Mouse (Mus musculus) urinary bladder, postnatal 4 days (tissue): ENCODE measurements around the gene Tmem117.

Experiments used
- DNase-seq, 2 experiments: peaks; one replicate each; pipeline ENCODE4 v3.0.0; 2021 to 2022; ENCODE audit warnings: low spot score in 2 of 2

Gene Tmem117

DNA sequence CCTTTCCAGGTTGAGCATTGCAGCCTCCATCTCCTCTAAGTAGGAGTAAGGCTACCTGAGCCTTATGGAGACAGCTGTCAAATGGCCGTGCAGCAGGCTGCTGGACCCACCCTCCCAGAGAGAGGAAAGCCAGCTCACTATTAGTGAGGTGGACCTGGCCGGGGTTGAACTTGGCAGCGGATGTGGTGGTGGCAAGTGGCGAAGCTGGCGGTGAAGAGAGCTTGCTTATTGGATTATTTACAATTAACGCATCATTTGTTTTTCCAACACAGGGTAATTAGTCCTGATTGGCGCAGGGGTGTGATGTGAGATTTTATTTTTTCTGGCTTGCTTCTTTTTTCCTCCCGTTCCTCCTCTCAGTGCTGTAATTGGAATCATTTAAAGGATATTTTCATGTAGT lies 19.4 kb downstream of the Tmem117 start:
- no peak for DNase-seq

DNA sequence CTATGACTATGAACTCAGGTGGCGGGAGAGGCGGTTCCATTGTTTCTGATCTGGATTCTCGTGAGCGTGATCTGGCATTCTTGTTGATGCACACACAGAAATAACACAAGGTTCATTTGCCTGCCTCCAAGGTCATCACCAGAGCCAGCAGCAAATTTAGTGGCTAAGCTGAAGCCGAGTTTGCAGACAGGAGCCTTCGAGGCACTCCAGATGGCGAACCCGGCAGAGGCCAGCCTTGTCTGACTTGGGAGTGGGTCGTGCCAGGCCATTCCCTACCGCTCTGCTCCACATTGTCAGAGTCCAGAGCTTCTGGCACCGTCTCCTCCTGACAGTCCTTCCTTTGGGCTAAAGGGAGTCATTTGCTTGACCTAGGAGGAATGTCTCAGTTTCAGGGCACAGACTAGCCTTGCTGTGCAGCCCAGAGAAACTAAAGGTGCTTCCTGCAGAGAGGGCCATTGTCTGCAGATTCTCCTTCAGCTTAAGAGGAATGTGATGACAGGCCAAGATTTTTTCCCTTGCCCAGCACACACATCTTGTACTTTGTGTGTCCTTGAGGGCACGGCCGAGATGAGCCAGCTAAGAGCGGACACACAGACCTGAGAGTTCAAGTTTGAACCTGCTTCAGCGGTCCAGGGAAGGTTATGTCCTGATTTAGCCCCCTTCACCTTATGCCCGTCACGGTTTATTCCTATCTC lies 20.2 kb downstream of the Tmem117 start:
- no peak for DNase-seq

DNA sequence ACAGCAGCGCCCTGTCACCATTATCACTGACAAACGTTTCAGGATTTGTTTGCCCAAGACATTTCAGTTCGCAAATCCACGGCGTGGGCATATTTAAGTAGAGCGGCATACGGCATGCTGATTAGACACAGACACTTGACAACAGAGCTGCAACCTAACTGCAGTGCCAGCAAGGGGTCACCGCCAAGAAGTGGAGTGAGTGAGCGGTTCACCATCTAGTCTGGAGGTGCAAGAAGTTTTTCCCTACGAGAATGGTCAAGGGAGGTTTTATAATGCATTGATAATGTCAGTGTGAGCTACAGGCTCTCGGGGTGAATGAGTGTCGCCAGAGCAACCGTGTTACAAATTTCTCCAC lies 20.7 kb downstream of the Tmem117 start:
- no peak for DNase-seq

DNA sequence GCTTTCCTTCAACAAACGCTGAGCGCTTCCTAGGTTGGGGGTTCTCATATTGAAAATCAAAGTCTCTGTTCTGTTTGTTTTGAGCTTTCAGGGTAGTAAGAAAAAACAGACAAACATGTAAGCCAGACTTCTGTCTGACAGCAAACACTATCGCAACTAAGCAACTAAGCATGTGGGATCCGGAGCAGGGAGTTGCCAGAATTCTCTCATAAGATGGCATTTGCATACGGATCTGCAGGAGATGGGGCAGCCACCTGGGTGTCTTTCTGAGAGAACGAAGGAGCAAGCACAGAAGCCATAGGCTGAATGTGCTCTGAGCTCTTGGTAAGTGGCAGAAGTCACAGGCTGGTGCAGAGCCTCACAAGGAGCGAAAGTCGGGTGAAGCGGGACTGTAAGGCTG lies 22.3 kb downstream of the Tmem117 start:
- no peak for DNase-seq

DNA sequence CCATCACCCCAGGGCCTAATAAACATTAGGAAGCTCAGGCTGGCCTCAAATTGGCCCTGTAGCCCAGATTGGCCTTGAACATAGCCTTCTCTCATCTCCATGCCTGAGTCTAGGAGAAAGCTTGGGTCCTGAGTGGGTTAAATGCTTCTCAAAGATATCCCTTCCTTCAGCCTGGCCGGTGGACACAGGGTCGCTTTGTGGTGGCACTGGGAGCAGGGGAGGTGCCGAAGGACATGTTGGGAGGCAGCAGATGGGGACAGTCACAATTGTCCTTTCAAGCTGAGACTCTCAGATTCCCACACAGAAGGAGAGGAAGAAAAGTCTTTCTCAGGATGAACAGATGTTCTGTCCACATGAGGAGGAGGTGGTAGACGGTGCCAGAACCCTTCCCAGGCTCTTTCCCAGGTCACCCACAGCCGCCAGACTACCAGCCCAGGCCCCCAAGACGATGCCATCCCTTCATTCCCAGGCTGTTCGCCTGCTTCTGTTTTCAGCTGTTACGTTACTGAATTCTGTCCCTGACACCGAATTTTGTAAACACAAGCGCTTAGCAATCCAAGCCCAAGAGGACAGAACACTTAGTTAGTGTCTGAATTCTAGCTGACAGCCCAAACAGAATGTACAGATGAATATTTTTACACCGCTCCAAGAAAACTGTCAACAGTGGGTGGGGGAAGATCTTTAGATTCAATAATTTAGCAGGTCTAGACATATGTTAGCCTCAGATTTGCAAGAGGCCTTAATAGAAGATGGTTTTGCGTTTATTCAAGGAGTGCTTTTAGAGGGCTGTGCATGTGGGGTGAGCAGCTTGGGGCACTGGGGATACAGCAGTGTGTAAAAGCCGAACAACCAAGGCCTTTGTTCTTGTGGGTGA lies 23.2 kb downstream of the Tmem117 start:
- no peak for DNase-seq

DNA sequence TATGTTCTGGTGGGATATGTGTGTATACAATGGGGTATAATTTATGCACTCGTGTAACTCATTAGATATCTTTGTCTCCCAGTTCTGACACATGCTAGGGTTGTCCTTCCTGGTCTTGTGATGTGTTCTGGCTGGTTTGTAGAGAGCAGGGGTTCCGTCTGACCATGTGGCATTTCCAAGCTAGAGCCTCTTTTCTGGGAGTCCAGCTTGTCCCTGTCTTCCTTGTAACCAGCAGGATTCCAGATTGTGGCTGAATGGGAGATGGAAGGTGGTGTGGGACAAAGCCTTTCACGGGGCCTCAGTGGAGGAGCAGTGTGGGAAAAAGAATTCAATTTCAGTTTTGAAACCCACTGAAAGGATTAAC lies 23.8 kb downstream of the Tmem117 start:
- no peak for DNase-seq

DNA sequence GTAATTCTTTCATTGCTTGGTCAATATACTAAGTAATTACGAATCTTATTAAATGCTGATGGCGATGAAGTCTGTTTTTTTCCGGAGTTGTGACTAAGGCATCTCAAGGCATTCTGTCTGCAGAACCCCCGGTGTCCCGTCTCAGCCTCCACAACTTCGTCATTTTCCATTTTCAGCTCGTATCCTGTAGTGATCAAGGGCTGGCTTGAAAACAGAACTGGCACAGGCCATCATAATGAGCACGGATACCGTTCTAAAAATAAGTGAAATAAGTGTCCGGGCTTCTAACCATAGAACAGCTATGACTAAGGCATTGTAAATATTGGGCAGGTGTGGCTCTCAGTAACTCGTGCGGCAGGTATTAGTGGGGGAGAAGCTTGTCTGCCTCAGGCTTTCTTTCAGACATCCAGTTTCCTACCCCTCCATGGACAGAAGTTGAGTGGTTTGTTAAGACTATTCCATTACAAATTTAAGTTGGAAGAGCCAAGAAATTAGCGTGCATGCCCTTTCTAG lies 26.8 kb downstream of the Tmem117 start:
- DNase-seq, result no peak

DNA sequence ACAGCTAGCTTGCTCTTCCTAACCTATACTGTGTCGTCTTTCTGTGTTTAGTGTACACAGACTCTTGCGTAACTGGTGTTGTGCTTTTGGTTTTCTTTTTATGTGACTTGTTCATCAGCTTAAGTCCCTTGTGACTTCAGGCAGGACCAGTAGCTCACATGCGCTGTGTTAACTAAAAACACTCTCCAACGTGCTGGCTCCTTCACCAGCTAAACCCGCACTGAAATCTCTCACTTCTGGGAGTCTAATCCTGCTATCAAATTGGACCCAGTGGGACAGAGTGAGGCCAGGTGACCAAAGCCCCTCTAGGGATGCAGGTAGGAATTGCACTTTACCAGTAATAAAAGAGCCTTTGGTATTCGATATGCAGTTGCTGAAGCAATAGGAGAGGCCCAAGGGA lies 28.9 kb downstream of the Tmem117 start:
- no peak for DNase-seq

DNA sequence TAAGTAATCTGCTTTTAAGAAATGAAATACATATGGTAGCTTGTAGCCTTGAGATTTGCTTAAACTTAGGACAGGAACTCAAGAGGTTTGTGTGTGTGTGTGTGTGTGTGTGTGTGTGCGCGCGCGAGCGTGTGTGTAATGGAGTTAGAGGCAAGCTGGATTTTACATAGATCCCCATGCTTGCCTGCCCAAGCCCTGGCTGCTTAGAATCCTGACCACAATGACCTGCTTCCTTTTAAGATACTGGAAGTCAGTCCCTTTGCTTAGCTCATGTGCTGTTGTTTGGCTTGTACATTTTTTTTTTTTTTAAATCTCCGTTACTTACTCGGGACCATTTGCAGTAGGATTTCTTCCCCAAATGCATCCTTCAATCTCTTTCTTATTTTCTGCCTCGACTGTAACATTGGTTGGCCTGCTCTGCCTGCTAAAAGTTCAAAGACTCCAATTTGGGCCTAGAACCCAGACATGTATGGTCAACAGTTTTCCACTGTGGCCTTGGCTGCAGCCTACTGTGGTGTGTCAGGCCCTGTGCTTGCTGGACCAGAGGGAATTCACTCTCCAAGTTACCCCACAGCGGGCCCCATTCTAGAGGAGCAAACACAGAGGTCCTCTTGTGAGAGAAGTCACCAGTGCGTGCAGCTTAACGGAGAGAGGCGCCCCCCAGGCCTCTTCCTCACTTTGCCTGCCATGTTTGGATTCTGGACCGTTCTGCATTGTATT lies 29.5 kb downstream of the Tmem117 start:
- no peak for DNase-seq

DNA sequence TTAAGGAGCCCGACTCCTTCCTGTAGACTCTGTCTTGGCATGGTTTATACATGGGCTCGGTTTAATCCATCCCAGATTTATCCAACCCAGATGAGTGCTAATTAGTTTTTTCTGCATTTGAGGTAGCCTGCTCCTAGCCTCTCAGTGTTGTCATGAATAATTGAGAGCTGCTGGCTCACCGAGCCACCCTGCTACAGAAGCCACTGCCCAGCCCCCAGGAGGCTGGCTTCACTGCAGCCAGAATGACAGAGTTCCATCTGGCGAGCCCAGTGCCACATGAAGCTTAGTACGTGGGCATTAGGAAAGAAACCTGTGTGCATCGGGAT lies 30.0 kb downstream of the Tmem117 start:
- no peak for DNase-seq

DNA sequence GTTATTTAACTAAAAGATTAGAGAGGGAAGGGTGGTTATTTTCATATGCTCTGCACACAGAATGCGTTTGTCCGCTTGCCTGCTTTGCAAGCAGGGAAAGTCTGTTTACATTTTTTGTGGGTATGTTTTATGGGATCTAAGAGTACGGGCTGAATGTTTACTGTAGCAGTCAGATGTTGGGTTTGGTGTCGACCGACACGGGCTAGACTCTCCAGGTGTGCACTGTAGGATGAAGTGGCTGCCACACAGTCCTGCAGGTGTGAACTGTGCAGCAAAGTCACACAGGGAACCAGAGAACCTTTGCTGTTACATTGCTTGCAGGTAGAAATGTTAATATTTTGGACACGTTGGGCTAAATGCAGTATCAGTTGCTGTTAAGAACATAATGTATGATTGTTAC lies 31.9 kb downstream of the Tmem117 start:
- DNase-seq, result no peak

DNA sequence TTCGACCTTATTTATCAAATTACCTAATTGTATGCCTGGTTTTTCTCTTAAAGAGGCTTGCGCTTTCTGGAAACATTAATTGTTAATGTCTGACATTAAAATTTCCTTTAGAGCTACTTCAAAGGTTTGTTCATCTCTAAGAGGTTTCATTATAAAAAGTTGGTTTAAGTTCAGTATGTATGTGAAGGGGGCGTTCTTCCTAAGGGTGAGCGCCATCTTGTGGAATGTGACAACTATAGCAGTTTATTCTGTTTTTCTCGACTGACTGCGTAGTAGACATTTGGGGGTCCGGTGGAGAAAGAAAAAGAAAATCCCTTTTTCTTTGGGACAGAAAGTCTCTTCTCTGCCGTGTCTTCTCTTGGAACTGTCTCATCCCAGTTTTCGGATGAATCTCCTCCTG lies 32.4 kb downstream of the Tmem117 start:
- DNase-seq, result no peak

DNA sequence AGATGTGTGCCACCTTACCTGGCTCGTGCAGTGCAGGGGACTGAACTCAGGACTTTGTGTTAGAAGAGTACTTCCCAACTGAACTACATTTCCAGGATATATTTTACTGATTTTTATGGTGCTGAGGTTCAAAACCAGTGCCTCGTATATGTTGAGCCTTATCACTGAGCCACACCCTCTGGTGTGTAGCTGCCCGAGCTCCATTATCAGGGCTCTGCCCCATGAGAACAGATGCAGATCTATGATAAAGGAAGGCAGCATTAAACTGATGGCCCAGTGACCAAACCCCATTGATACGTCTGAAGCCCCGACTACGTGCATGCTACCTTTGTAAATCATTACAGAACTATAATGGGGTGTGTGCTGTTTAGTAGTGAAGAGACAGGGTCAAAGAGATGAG lies 35.6 kb downstream of the Tmem117 start:
- no peak for DNase-seq

DNA sequence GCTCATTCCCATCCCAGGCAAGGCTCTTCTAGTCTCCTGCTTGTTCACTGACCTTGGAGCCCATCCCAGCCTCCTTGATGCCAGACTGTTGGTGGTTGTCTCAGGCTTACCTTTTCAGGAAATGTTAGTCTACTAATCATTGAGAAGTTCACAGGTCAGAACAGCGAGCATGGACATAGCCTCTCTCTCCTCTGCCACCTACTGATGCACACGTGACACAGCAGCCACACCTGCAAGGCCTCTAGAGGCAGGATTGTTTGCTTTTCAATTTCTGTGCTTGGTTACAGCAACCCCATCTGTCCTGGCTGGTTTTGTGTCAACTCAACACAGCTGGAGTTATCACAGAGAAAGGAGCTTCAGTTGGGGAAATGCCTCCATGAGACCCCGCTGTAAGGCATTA lies 52.1 kb downstream of the Tmem117 start:
- DNase-seq, result no peak

DNA sequence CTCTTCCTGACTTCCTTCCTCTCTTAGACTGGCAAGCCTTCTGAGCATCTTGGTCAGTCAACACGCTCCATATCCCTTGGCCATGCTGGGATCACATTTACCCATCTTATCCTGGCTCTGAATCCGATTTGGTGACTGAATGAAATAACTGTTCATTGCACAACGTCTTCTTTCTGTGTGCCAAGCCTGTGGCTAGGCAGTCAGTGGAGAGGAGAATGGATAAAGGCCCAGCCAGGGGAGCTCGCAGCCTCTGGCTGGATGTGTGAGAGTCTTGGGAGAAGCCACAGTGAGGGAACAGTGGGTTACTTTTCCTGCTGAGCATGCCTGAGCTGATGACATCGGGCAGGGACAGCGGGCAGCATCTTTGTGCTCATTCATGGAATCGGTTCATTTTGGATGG lies 55.2 kb downstream of the Tmem117 start:
- DNase-seq, result no peak

DNA sequence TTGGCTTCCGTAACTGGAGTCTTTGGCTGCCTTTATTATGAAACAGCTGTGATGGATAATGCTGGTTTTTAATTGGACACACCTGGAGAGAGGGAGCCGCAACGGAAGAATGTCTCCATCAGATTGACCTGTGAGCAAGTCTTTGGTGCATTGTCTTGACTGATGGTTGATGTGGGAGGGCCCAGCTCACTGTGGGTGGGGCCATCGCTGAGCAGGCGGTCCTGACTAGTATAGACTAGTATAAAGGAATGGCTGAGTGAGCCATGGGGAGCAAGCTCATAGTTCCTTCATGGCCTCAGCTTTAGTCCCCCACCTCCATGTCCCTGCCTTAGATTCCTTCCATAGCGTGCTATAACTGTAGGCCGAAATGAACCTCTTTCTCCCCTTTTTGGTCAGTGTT lies 58.1 kb downstream of the Tmem117 start:
- no peak for DNase-seq

DNA sequence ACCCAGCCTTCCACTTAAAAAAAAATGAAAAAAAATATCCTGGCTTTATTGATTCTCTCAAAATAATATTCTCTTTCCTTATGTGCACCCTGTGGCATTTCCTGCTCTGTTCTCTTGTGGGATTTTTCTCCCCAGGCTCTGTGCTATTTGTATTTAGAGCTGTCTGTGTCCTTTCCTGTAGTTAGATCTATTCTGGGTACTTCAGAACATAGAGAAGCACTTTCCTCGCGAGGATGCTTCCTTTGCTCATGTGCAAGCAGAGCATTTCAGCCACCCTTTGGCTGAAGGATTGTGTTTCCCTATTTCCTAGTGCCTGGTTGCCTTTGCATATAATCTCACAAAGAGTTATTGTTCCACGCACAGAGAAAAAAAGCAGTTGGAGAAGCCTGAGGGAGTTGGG lies 58.6 kb downstream of the Tmem117 start:
- DNase-seq, result no peak

DNA sequence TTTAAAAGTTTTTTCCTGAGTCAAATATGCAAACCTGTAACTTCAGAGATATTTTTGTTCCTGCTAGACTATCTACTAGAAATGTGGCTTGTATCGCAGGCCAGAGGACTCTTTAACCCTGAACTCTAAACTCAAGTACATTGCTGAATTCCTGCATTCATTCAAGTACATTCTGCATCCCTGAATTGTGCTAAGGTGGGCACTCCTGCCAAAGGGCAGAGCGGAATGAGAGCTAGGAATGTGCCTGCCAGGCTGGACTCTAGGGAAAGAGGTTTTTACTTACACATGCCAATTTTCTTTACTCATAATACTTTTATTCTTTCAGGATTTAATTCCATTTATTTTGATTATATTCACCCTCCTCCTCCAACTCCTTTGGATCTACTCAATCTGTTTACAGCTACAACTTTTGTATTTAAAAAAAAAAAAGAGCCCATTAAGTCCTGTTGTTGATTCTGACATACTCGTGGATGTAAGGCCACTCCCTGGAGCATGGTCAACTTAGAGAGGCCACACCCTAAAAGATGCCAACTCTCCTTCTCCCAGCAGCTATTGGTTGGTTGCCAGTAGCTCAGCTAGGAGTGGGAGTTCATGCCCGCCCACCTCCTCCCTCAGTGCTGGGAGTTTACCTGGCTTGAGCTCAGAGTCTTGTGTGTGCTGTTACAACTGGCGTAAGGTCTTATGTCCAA lies 60.3 kb downstream of the Tmem117 start:
- no peak for DNase-seq

DNA sequence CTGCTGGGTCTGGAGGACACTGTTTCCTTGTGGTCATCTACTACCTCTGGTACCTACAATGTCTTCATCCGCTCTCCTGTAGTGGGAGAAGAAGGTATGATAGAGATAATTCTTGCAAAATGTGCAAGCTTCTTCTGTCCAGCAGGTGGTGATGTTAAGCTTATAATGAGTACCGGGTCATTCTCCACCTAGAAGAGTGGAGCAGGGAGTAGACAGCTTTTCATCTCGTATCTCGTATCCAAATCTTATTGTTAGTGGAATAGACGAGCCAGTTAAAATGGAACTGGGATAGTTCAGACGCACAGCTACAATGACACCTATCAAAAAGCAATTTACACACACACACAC lies 60.8 kb downstream of the Tmem117 start:
- no peak for DNase-seq

DNA sequence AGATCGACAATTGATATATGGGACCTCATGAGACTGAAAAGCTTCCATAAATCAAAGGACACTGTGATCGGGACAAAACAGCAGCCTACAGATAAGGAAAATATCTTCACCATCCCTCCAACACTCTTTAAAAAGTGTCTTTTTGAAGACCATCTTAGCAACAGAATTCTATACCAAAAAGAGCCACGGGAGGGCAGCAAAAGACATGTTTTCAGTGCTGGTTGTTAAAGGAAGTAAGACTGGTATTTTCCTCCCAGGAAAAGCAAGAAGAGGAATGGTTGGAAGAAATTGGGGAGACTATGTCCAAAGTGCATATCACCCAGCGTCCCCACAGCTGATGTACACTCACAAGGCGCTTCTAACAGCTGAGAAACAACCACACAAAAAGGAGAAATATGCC lies 93.7 kb downstream of the Tmem117 start:
- DNase-seq, result no peak

DNA sequence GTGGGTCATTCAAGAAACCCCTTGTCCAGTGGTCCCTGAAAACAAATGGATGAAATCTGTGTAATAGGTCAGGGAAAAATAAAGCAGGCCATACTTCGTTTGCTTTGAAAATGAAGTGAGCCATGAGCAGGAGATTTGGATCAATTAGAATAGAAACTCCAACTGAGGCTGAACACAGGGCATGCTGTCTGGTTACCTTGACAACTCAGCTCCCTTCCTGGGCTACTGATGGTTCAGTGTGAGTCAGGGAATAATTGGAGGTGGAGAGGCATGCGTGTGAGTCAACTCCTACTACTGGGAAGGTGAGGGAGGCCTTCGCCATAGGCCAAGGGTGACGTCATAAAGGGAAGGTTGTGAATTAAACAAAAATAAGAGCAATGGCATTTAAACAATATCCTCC lies 103.1 kb downstream of the Tmem117 start:
- no peak for DNase-seq

DNA sequence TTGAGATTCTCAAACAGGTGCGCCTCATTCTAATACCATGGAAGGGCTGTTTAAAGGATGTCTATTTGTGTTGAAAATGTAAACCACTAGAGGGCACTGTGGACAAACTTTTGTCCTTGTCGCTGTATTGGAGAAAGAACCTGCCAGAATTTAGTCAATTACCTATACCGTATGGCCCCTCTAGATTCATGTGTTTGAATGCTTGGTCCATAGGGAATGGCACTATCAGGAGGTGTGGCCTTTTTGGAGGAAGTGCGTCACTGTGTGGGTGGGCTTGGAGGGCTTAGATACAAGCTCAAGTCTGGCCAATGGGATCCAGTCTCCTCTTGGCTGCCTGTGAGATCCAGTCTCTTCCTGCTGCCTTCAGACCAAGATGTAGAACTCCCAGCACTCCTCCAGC lies 140.2 kb downstream of the Tmem117 start:
- no peak for DNase-seq
